Mouse (Mus musculus): ENCODE results near the gene Slc22a3.

DNA sequence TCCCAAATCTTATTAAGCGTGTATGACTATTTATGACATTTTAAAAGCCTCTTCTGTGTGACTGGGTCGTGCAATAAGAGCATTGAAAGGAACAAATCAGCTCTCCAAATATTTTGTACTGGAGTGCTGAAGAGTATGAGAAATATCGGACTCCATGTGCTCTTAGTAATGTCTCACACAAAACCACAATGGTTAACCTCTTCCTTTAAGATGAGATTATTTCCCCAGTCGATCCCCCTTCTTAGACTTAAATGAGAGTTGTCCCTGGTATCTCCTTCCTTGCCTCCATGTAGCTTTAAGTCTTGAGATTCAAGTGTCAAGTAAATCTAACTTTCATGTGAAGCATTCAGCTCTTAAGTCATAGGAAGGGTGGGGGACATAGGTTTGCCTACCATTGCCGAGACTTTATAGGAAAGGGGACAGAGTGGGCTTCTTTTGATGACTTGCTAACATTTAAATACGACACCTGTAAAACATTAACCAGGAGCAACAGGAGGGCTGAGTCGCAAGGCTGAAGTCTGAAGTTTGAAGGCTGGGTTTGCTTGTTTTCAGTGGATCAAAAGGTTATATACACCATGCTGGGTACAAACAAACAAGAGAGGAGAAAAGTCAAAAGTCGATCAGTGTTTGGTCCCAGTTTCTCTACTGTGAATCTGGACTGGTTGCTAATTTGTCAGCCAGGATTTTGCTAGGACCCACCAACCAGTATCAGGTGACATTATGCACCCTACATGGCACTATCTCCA lies 122.3 kb downstream of the Slc22a3 start:
- TF ChIP-seq EP300 (optimal IDR thresholded peaks at IDR 0.05): no peak
- no peak for TF ChIP-seq CTCF (IDR thresholded peaks at IDR 0.05; ENCODE audit: low read depth)

Data from stomach, postnatal 0 days (tissue).